Mouse (Mus musculus): Measurements from ENCODE around the gene Exoc3l4.
A peak's percentile ranks its signal among the peaks of the same experiment; 100 is the strongest.

The Exoc3l4 gene

GRCm38 (mm10) chr12:111411631-111412355, 5.0 kb upstream of the Exoc3l4 start:
- no peak for DNase-seq

GRCm38 (mm10) chr12:111412581-111413284, 4.1 kb upstream of the Exoc3l4 start:
- no peak for DNase-seq

GRCm38 (mm10) chr12:111413300-111413699, 3.5 kb upstream of the Exoc3l4 start:
- peak; percentile 93 for DNase-seq

GRCm38 (mm10) chr12:111419918-111420317, 3.1 kb downstream of the Exoc3l4 start:
- no peak for DNase-seq

GRCm38 (mm10) chr12:111420946-111421709, 4.3 kb downstream of the Exoc3l4 start:
- no peak for DNase-seq

GRCm38 (mm10) chr12:111422852-111423251, 6.0 kb downstream of the Exoc3l4 start:
- DNase-seq = no peak

GRCm38 (mm10) chr12:111423570-111424129, 6.8 kb downstream of the Exoc3l4 start:
- DNase-seq = no peak

- DNase-seq = no peak
These were observed 7.7 kb downstream of the Exoc3l4 start for GRCm38 (mm10) chr12:111424547-111424946.

GRCm38 (mm10) chr12:111425258-111425657, 8.4 kb downstream of the Exoc3l4 start:
- DNase-seq = peak; percentile 83

- peak; percentile 86 for DNase-seq
These were observed 9.1 kb downstream of the Exoc3l4 start for GRCm38 (mm10) chr12:111425789-111426460.

GRCm38 (mm10) chr12:111427438-111428113, 10.8 kb downstream of the Exoc3l4 start:
- no peak for DNase-seq

GRCm38 (mm10) chr12:111428364-111428763, 11.5 kb downstream of the Exoc3l4 start:
- no peak for DNase-seq

- DNase-seq = peak; percentile 70
These were observed 12.4 kb downstream of the Exoc3l4 start for GRCm38 (mm10) chr12:111428961-111429911.

- DNase-seq = no peak
These were observed 13.4 kb downstream of the Exoc3l4 start for GRCm38 (mm10) chr12:111430049-111430867.

GRCm38 (mm10) chr12:111430868-111431817, 14.3 kb downstream of the Exoc3l4 start:
- DNase-seq = no peak

GRCm38 (mm10) chr12:111432097-111432496, 15.3 kb downstream of the Exoc3l4 start:
- no peak for DNase-seq

- no peak for DNase-seq
These were observed 16.0 kb downstream of the Exoc3l4 start for GRCm38 (mm10) chr12:111432751-111433331.

- DNase-seq = no peak
These were observed 17.4 kb downstream of the Exoc3l4 start for GRCm38 (mm10) chr12:111434164-111434744.

Measured in retina, postnatal 1 day (tissue).